Mouse (Mus musculus) duodenum, adult 2 months (tissue): Measurements from ENCODE around the gene Nfe2l2. TPM values are rescaled to one million over a fixed set of nuclear protein-coding genes. Genes with fewer than 3 reads are reported as not detected.

Source experiments
- polyA plus RNA-seq: library from polyadenylated mRNA; depleted of rRNA; stranded (reverse); fragments of >200 nt; gene quantifications from 2 replicates; pipeline ENCODE4 v1.2.3, GENCODE M21; 2012; ENCODE audit warnings: low replicate concordance; rRNA removed

The Nfe2l2 gene
- 66.9 and 110 TPM in 2 replicates for polyA plus RNA-seq

DNA sequence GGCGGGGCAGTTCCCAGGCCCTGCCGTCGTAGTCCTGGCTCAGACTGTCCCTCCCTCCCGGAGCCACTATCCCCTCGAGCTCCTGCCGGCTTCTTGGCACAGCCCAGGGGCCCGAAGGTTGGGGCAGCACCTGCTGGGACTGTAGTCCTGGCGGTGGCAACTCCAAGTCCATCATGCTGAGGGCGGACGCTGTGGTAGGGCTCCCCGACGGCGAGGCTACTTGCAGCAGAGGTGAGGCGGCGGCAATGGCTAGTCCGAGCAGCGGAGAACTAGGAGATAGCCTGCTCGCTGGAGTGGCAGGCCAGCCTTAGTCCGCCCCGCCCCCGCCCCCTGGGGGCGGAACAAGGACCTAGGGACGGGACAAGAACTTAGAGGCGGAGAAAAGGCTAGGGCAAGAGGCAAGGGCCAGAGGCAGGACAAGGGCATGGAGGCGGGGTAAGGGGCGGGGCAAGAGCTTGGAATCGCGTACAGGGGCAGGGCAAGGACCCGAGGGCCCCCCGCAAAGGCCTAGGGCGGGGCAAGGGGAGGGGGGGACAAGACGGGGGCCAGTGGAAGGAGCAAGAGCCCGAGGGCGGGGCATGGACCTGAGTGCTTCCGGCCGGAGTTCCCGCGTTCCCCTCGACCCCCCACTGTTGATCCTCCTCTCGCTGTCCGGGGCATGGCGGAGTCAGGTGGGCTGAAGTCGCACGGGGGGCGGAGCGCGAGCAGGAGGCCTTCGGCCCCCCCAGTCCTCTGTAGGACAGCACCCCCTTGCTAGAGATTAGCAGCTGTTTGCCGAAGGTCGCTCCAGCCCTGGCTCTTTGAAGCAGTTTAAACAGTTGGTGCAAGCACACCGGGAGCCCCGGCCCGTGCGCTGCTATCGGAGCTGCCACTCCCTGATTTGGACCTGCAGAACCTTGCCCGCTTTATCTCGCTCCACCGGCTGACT, at the start of gene Nfe2l2:
Gene Nfe2l2 (minus strand): TSS at position 408 of the 928 bp plus-strand sequence.

GRCm38 (mm10) chr2:75658727-75659628, 45.5 kb downstream of the Nfe2l2 start, which contains the start of gene Hnrnpa3:
Hnrnpa3 (plus strand) TSS chr2:75659261.

Other genes with a start within 250 kb of the Nfe2l2 start
- gene Hnrnpa3, start 45.4 kb downstream of the Nfe2l2 start, polyA plus RNA-seq, result 1.7 and 3.1 TPM in 2 replicates
- gene Agps, start 127.5 kb upstream of the Nfe2l2 start, polyA plus RNA-seq, result 1.00 and 1.1 TPM in 2 replicates
- gene Ttc30b, start 233.9 kb upstream of the Nfe2l2 start, polyA plus RNA-seq, result 4.6 and 5.5 TPM in 2 replicates